Mouse (Mus musculus): ENCODE results near the gene Ankrd33b.

The Ankrd33b gene

DNA sequence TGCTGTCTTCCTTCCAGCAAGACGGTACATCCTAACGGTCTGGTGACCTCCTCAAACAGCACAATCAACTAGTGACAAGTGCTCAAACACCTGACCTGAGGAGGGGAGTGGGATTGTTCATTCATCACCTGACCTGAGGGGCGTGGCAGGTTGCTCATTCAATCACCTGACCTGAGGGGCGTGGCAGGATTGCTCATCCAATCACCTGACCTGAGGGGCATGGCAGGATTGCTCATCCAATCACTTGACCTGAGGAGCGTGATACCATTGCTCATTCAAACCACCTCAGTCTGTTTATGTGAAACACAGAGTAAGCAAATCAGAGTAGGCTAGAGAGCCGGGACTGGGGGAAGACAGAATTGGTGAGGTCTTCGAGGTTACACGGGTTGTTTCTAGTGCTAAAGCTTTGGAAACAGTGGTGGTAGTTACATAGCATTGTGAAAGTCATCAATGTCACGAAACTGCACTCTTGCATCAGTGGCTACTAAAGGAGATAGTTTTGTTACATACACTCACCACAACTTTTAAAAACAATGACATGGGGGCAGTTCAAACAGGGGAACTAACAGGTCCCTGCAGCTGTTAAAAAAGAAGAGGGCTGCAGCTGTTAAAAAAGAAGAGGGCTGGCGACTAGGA, 28.8 kb downstream of the Ankrd33b start:
- DNase-seq (ENCODE audit: low read depth, low spot score): peak; percentile 63

DNA sequence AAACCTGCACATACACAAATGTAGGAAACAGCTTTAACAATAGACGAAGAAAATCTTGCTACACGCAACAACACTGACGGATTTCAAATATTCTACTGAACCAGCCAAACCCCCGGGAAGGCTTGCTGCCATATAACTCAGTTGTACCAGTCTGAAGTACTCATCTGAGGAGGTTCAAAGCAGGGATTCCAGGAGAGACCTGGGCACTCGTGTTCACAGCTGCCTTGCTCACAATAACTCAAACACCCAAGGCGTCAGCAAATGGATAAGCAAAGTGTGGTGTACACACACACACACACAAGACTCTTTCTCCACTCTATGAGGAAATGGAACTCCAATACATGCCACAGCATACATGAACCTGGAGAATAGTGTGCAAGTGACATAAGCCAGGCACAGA, 29.5 kb downstream of the Ankrd33b start:
- no peak for DNase-seq (ENCODE audit: low read depth, low spot score)

DNA sequence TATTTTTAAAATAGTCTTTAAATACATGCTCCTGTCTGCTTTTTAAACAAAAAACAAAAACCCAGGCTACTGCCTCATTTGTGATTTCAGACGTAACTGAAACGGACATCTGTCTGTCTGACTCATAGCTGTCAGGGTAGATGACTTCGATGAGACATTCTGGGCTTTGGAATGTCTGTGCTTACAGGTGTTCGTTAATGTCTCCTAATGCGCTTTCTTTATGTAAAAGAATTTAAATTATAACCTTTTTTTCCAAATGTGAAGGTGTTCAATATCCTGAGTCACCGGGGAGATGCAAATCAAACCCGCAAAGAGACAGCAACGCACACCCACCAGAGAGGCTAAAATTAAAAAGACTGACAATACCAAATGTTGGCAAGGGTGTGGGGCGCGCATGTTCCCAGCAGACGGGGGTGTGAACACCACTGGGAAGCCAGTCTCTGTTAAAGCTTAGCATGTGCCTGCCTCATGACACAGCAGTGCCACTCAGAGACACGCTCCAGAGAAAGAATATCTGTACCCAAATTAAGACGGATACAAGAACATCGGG, 30.3 kb downstream of the Ankrd33b start:
- no peak for DNase-seq (ENCODE audit: low read depth, low spot score)

DNA sequence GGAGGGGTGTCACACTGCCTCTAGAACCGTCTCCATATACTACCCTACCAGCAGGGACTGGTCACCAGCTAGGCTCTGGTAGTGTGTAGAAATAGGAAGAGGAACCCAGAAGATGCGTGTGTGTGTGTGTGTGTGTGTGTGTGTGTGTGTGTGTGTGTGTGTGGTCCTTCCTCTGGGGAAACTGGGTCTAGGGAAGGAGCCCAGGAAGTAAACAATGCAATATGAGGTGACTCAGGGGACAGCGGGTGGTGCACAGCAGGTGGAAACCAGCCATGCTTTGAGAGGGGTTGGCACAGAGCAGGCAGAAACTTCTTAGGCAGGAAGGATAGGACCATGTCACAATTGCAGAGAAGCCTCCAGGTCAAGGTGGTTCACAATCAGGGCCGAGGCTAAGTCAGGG, 30.8 kb downstream of the Ankrd33b start:
- DNase-seq (ENCODE audit: low read depth, low spot score): no peak

DNA sequence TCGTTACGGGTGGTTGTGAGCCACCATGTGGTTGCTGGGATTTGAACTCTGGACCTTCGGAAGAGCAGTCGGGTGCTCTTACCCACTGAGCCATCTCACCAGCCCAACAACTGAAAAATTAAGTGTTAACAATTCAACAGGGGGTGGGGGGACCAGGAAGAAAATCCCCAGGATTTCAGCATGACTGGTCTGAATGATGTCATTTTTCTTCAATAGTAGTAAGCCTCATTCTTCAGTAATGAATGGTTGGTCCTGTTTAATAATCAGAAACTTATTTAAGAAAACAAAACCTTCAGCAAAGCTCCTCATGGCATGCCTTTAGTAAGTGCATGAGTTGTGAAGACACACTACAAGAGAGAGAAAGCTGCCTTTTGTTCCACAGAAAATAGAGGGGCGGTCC, 32.7 kb downstream of the Ankrd33b start:
- no peak for DNase-seq (ENCODE audit: low read depth, low spot score)

DNA sequence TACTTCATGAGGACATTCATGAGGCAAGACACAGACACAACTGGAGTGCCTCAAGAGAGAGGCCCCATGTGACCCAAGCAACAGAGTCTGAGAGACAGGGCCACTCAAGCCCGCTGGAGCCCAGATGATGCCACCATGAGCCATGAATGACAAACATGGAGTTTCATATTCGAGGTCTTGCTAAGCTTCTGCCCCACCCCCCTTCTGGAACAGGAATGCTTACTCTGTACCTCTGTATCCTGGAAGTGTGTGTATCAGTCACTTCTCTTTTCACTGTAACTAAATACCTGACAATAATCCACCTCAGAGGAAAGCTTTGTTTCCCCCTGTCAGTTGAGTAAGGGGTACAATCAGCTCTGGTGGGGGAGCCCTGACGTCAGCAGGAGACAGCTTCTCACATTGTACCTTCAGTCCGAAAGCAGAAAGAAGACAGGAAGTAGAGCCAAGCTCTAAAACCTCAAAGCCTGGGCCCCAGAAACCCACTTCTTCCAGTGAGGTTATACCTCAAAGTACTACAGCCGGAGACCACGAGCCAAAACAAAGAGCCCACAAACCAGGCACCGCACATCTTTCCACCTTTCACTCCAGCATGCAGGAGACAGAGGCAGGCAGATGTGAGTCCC, 34.9 kb downstream of the Ankrd33b start:
- no peak for DNase-seq (ENCODE audit: low read depth, low spot score)

DNA sequence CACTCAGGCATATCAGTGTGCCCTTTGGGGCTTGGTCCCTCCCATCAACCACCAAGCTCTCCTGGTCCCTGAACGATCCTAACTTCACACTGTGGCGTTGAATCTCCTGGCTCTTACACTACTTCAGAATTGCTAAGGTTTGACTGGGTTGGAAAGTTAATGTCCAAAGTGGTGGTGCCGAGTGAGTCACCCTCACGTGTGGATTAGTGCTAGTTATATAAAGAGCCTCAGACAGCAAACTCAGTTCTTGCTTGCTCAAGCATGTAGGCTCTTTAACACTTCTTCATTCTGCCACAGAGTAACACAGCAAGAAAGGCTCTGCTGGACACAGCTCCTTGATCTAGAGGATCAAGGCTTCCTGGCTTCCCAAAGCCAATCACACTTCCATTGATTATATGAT, 35.8 kb downstream of the Ankrd33b start:
- DNase-seq (ENCODE audit: low read depth, low spot score): no peak

DNA sequence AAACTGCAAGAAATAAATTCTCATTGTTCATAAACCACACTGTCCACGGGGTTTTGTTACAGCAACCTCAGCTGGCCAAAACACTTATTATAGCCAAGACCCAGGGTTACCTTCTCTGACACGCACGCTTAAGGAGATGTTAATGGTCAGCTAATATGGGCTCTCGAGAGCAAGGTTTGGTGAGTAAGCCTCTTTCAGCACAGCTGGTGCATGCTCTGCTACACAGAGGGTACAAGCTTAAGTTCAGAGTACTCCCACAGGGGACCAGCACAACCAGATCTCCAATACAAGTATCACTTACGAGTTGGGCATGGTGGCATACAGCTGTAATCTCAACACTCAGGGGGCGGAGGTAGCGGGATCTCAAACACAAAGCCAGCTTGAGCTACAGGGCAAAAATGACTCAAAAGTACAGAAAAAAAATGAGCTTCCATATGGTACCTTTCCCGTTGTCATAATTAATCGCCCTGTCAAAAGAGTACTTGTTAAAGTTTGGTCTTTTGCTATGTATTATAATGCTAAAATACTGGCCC, 39.4 kb downstream of the Ankrd33b start:
- no peak for DNase-seq (ENCODE audit: low read depth, low spot score)

DNA sequence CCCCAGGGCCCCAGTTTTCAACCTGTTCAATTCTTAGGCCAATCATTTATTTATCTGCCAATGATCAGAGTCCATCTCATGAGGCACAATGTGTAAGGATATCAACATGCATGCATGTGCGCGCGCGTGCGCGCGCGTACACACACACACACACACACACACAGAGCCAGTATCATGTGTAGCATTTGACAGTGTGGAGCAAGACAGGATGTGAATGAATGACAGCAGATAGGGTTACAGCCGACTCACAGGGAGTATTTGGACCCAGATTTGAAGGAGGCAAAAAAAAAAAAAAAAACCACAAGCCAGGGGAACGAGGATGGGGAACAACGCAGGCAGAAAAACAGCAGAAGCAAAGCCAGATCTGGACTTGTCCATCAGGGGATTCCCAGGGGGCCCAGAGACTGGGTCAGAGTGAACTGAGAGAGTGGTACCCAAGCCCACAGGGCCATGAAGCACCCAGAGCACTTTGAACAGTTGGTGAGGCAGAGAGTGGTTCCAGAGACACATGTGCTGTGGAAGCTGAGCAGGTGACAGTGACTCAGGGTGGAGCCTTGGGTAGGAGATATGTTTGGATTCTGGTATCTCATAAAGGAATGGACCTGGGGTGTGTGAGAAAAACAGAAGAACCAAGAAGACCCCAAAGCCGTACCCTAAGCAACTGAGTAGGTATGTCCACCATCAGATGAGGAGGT, 41.7 kb downstream of the Ankrd33b start:
- DNase-seq (ENCODE audit: low read depth, low spot score): no peak

GRCm38 (mm10) chr15:31324551-31324950, 43.0 kb downstream of the Ankrd33b start:
- DNase-seq (ENCODE audit: low read depth, low spot score): no peak

GRCm38 (mm10) chr15:31323684-31324083, 43.8 kb downstream of the Ankrd33b start:
- DNase-seq (ENCODE audit: low read depth, low spot score): peak; percentile 67

DNA sequence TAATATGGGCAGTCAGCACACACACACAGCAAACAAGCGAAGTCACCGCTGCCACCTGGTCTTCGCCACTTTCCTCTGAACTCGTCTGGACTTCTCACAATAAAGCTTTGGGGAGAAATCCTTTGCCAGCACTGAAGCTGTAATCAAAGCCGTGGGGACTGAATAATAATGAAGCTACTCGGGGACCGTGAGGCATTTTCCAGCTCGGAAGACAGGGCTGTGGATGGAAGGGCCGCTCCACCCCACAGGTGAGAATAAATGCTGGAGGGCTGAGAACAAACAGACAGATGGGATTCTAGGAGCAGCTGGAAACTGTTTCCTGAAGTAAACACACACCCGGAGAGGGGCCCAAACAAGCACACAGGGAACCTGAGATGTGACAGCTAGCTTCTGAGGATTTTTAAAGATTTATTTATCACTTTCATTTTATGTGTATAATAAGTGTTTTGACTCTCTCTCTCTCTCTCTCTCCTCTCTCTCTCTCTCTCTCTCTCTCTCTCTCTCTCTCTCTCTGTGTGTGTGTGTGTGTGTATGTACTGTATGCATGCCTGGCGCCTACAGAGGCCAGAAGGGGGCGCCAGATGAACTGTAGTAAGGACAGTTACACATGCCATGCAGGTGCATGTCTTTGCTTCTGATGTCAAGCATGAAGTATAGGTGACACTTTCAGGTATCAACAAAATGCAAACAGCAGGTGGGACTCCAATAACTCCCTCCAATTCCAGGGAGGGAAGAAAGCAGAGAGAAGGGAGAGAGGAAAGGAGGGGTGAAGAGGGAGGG, 46.7 kb downstream of the Ankrd33b start:
- peak; percentile 58 for DNase-seq (ENCODE audit: low read depth, low spot score)

DNA sequence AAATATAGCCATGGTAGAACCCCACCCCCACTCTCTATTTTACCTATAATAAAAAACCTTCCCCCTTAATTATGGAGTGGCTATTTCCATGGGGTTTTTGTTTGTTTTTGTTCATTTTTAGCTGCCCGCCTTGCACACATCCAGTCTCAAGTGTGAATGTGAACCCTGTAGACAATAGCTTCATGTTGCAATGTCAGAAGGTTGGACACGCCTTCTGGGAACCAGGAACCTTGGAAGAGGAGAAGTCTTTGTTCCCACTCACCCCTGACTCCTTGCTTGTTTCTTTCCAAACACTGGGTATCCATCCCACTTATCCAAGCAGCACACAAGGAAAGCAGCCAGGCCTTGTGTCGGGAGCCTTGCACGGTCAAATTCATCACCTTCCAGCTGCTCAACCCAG, 48.5 kb downstream of the Ankrd33b start:
- DNase-seq (ENCODE audit: low read depth, low spot score): no peak

DNA sequence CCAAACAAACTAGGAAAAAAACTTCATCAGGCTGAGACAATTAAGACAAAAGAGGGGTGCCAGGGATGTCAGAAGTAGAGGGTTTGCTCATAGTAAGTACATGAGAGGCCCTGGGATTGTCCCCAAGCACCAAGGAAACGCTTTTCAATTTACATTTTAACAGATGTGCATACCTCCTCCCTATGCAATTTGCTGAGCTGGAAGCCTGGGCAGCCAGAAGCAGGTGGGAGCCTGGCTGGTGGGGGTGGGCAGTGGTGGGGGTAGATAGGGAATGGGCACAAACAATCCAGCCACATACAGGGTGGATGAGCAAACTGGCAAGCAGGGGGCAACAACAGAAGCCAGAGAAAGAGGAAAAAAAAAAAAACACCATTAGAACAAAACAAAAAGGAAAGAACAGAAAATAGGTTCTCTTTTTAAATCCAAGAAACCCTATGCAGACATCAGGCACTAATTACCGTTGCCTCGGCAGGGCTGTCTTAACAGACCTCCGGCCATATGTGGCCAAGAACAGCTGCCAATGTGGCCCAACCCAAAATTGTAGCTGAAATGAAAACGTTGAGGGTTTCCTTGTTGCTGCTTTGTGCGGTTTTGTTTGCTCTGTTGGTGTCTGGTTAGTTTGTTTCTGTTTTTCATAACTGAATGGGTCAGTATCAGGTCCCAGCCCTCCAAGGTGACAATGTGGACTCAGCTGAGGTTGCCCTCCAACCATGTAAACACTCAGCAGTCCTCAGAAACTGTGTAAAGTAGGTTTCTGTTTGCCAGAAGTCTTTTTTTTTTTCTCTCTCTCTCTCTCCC, 49.2 kb downstream of the Ankrd33b start:
- DNase-seq (ENCODE audit: low read depth, low spot score): peak; percentile 32

DNA sequence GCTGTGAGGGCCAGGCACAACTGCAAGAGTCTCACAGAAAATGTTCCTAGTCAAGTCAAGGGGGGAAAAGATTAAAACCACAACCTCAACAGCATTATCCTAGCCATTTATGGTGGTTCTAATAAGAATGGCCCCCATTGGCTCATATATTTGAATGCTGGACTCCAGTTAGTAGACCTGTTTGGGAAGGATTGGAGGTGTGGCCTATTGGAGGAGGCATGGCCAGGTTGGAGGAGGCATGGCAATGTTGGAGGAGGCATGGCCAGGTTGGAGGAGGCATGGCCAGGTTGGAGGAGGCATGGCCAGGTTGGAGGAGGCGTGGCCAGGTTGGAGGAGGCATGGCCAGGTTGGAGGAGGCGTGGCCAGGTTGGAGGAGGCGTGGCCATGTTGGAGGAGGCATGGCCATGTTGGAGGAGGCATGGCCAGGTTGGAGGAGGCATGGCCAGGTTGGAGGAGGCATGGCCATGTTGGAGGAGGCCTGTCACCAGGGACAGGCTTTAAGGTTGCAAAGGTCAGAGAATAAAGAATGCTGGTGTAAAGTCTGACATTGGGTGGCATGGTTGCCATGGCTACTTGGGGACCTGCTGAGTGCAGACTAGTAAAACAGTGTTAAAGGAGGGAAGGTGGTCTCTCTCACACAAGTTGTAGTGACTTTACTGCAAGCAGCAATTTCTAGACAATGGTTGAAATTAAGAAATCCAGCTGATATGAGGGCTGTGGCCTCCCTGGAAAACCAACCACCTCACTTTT, 50.3 kb downstream of the Ankrd33b start:
- peak; percentile 87 for DNase-seq (ENCODE audit: low read depth, low spot score)

DNA sequence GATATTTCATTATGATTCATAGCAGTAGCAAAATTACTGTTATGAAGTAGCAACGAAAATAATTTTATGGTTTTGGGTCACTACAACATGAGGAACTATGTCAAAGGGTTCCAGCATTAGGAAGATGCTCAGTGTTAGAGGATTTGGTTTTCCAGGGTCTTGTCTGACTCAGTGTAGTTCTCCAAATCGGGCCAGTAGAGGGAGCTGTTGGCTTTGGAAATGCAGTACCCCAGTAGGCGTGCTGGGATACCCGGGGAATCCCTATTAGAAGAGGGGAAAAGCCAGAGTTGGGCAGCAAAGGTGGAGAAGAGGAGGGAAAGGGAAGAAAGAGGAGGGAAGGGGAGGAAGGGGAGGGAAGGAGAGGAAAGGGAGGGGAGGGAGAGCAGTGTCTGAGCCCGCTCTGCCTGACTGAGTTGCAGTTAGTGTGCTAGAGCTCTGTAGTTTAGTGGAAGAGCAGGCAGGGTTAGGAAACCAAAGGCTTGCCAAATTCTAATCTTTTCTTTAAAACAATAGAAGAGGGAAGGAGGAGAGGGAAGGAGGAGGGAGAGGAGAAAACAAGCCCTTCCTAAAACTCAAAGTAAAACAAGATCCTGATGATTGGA, 51.8 kb downstream of the Ankrd33b start:
- peak; percentile 88 for DNase-seq (ENCODE audit: low read depth, low spot score)

GRCm38 (mm10) chr15:31312001-31312400, 55.5 kb downstream of the Ankrd33b start:
- DNase-seq (ENCODE audit: low read depth, low spot score): no peak

DNA sequence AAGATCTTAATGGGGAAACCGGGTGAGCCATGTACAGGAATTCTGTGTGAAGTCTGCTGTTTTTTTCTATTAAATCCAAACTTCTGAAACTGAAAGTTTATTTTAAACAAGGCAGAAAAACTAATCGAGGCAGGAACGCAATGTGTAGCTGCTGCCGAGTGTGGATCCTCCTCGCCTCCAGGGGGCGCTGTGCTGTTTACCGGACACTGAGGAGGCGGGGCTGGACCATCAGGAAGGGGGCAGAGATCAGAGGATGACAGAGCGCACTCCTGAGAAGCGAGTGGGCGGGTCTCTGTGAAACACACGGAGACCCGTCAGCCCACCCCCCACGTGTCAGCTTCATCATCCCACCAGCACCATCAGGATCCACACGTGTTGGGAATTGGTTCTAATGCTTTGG, 58.0 kb downstream of the Ankrd33b start:
- peak; percentile 92 for DNase-seq (ENCODE audit: low read depth, low spot score)

DNA sequence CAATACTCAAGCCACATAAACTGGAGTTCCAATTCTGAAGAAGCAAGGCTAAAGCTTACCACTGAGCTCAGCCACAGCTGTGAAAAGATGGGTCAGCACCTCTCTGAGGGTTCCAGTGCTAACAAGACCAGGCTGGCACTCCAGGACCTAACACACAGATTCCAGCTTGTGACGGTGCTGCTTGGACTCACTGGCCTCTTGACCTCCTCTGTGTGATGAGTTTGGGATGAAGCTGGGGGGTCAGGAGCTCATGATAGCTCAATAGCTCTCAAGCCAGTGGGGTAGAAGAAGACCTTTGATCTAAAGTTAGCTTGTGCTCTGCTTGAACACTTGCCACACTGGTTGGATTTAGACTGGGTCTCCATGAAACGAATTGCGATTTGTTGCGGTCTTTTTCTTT, 60.8 kb downstream of the Ankrd33b start:
- no peak for DNase-seq (ENCODE audit: low read depth, low spot score)

DNA sequence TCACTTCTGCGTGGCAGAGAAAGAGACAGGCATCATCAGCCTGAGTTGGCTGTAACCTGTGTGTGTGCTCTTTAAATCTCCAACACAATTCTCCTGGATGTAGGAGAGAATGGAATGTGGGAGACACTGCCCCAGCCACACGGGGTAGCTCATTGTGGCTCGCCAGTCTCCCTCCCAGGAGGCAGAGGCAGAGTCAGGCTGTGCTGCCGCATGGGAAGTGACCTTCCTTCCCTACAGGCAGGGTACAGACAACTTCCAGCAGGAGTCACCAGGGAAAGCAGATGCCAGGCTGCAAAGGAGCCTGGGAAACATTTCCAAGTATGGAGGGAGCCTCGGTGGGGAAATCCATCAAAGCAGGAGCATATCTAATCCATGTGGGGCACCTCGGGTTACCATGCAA, 62.3 kb downstream of the Ankrd33b start:
- no peak for DNase-seq (ENCODE audit: low read depth, low spot score)

All from R1 (cell line).